Mouse (Mus musculus) CD4-positive, CD25-positive, alpha-beta regulatory T cell, adult 2 months (primary cell): ENCODE measurements around the gene Nkain2.
"Not testable (repeated sequence)": the region's sequence is repeated elsewhere in the genome, so short reads cannot be mapped to it uniquely, and the experiment has no call there.

Experiments
- DNase-seq: peaks from one replicate; pipeline ENCODE4 v3.0.0-alpha.2; 2012; ENCODE audit warnings: low read depth, low spot score

Gene Nkain2

GRCm38 (mm10) chr10:32889652-32890506, at the start of gene Nkain2:
Nkain2 (minus strand) TSS chr10:32890462.
- DNase-seq: peak; percentile 1

GRCm38 (mm10) chr10:32939853-32940252, 49.6 kb upstream of the Nkain2 start:
- no peak for DNase-seq

GRCm38 (mm10) chr10:32895093-32895492, 4.8 kb upstream of the Nkain2 start:
- no peak for DNase-seq

- DNase-seq: no peak
These were observed 357 bp upstream of the Nkain2 start for GRCm38 (mm10) chr10:32890507-32891131.

- DNase-seq: no peak
These were observed 8.3 kb downstream of the Nkain2 start for GRCm38 (mm10) chr10:32881977-32882376.

- no peak for DNase-seq
These were observed 19.4 kb downstream of the Nkain2 start for GRCm38 (mm10) chr10:32870691-32871406.

GRCm38 (mm10) chr10:32869541-32869940, 20.7 kb downstream of the Nkain2 start:
- DNase-seq: no peak

GRCm38 (mm10) chr10:32815210-32815883, 74.9 kb downstream of the Nkain2 start:
- no peak for DNase-seq

- DNase-seq: no peak
These were observed 94.0 kb downstream of the Nkain2 start for GRCm38 (mm10) chr10:32796215-32796614.

- no peak for DNase-seq
These were observed 99.7 kb downstream of the Nkain2 start for GRCm38 (mm10) chr10:32790541-32790940.

GRCm38 (mm10) chr10:32782732-32783359, 107.4 kb downstream of the Nkain2 start:
- DNase-seq: no peak

GRCm38 (mm10) chr10:32738989-32739388, 151.3 kb downstream of the Nkain2 start:
- DNase-seq: no peak

- DNase-seq: not testable (repeated sequence)
These were observed 183.7 kb downstream of the Nkain2 start for GRCm38 (mm10) chr10:32706579-32706978.

GRCm38 (mm10) chr10:32696661-32697060, 193.6 kb downstream of the Nkain2 start:
- DNase-seq: no peak

GRCm38 (mm10) chr10:32684548-32684947, 205.7 kb downstream of the Nkain2 start:
- DNase-seq: no peak

- no peak for DNase-seq
These were observed 250.0 kb downstream of the Nkain2 start for GRCm38 (mm10) chr10:32640256-32640655.

GRCm38 (mm10) chr10:32639173-32639572, 251.1 kb downstream of the Nkain2 start:
- DNase-seq: no peak

- DNase-seq: no peak
These were observed 259.2 kb downstream of the Nkain2 start for GRCm38 (mm10) chr10:32631043-32631442.

- no peak for DNase-seq
These were observed 285.8 kb downstream of the Nkain2 start for GRCm38 (mm10) chr10:32604448-32604847.

- no peak for DNase-seq
These were observed 287.5 kb downstream of the Nkain2 start for GRCm38 (mm10) chr10:32602798-32603197.

- no peak for DNase-seq
These were observed 295.3 kb downstream of the Nkain2 start for GRCm38 (mm10) chr10:32594998-32595397.
